Mouse (Mus musculus): Measurements from ENCODE around the gene Odf2.

The Odf2 gene

GRCm38 (mm10) chr2:29889066-29889944 is at the start of gene Odf2:
Gene Odf2 (plus strand): TSS chr2:29889221.
- peak; percentile 100 for DNase-seq (ENCODE audit: low spot score in 2 of 2)

GRCm38 (mm10) chr2:29839460-29839859 is 49.6 kb upstream of the Odf2 start:
- DNase-seq (ENCODE audit: low spot score in 2 of 2): no peak

GRCm38 (mm10) chr2:29843231-29844105 is 45.6 kb upstream of the Odf2 start:
- DNase-seq (ENCODE audit: low spot score in 2 of 2): no peak

- DNase-seq (ENCODE audit: low spot score in 2 of 2): no peak
Observed at GRCm38 (mm10) chr2:29844115-29844514, 44.9 kb upstream of the Odf2 start.

GRCm38 (mm10) chr2:29844661-29845060 is 44.4 kb upstream of the Odf2 start:
- DNase-seq (ENCODE audit: low spot score in 2 of 2): no peak

- no peak for DNase-seq (ENCODE audit: low spot score in 2 of 2)
Observed at GRCm38 (mm10) chr2:29845636-29846035, 43.4 kb upstream of the Odf2 start.

- DNase-seq (ENCODE audit: low spot score in 2 of 2): no peak
Observed at GRCm38 (mm10) chr2:29846061-29846853, 42.8 kb upstream of the Odf2 start.

GRCm38 (mm10) chr2:29846911-29847310 is 42.1 kb upstream of the Odf2 start:
- DNase-seq (ENCODE audit: low spot score in 2 of 2): no peak

GRCm38 (mm10) chr2:29849041-29849440 is 40.0 kb upstream of the Odf2 start:
- DNase-seq (ENCODE audit: low spot score in 2 of 2): no peak

- no peak for DNase-seq (ENCODE audit: low spot score in 2 of 2)
Observed at GRCm38 (mm10) chr2:29849841-29850480, 39.1 kb upstream of the Odf2 start.

GRCm38 (mm10) chr2:29852957-29853485 is 36.0 kb upstream of the Odf2 start:
- DNase-seq (ENCODE audit: low spot score in 2 of 2): no peak

- no peak for DNase-seq (ENCODE audit: low spot score in 2 of 2)
Observed at GRCm38 (mm10) chr2:29853736-29854135, 35.3 kb upstream of the Odf2 start.

GRCm38 (mm10) chr2:29855585-29856210 is 33.3 kb upstream of the Odf2 start:
- no peak for DNase-seq (ENCODE audit: low spot score in 2 of 2)

GRCm38 (mm10) chr2:29856451-29857260 is 32.4 kb upstream of the Odf2 start:
- no peak for DNase-seq (ENCODE audit: low spot score in 2 of 2)

GRCm38 (mm10) chr2:29857341-29857740 is 31.7 kb upstream of the Odf2 start:
- DNase-seq (ENCODE audit: low spot score in 2 of 2): no peak

GRCm38 (mm10) chr2:29857967-29858366 is 31.1 kb upstream of the Odf2 start:
- DNase-seq (ENCODE audit: low spot score in 2 of 2): no peak

GRCm38 (mm10) chr2:29858748-29859473 is 30.1 kb upstream of the Odf2 start:
- peak in 1 of 2 experiments; percentile 23 for DNase-seq (ENCODE audit: low spot score in 2 of 2)

GRCm38 (mm10) chr2:29865125-29865524 is 23.9 kb upstream of the Odf2 start:
- DNase-seq (ENCODE audit: low spot score in 2 of 2): no peak

Data from spleen, postnatal 14 days (tissue).